Mouse (Mus musculus): Measurements from ENCODE around the gene Fam196b. TPM values are rescaled to one million over a fixed set of nuclear protein-coding genes. Genes with fewer than 3 reads are reported as not detected.

The Fam196b gene
- 0.05 and 0.08 TPM in 2 replicates for polyA plus RNA-seq (2012; rRNA removed)

GRCm38 (mm10) chr11:34314534-34315379 lies at the start of gene Fam196b:
Gene Fam196b, plus strand, starts transcription at chr11:34314822.

Other genes with a start within 250 kb of the Fam196b start
- gene 4930469K13Rik, start 216.3 kb upstream of the Fam196b start, polyA plus RNA-seq (2012; rRNA removed): not detected in 2 replicates
- 0.01 TPM in 1 of 2 replicates, not detected in the other for gene Foxi1, start 106.7 kb upstream of the Fam196b start, polyA plus RNA-seq (2012; rRNA removed)

Measured in liver, embryonic 18 days (tissue).